Mouse (Mus musculus) liver, embryonic 14.5 days (tissue): Measurements from ENCODE around the gene Pebp1.

Experiments
- CTCF ChIP-seq: IDR thresholded peaks from 2 replicates; pipeline ENCODE4 v1.5.1; 2016; ENCODE audit warnings: antibody characterized with exemption, low read depth, control low read depth
- EP300 ChIP-seq: IDR thresholded peaks from 2 replicates; pipeline ENCODE4 v1.6.1; 2016; ENCODE audit warnings: antibody characterized with exemption, low read depth

DNA sequence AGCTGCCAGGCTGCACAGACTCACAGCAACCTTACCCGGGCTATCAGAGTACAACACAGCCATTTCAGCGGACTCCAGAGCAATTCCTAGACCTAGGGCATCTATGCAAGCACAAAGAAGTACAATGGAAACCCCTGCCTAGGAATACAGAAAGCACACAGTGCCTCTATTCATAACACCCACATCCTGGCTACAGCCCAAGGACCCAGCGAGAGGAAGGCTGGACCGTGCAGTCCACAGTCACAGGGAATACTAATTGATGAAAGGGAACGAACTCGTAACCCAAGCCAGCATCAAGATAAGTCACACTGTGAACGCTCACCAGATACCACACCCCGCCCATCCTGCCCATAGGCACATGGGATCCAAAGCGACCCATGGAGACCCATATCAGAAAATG is 3.4 kb downstream of the Pebp1 start:
- TF ChIP-seq CTCF, result no peak
- no peak for TF ChIP-seq EP300
